Mouse (Mus musculus): Measurements from ENCODE around the gene Bloc1s5. TPM values are rescaled to one million over a fixed set of nuclear protein-coding genes. Genes with fewer than 3 reads are reported as not detected.
"Not testable (repeated sequence)": the region's sequence is repeated elsewhere in the genome, so short reads cannot be mapped to it uniquely, and the experiment has no call there.

The Bloc1s5 gene
- total RNA-seq (2022): 1 to 10 TPM; 6.0 to 7.3 (median 6.5) TPM

GRCm38 (mm10) chr13:38634800-38635269, at the start of gene Bloc1s5:
TSS of gene Bloc1s5 (minus strand) at chr13:38635109.
- DNase-seq (ENCODE audit: low spot score in 2 of 2): peak; percentile 85 to 86

- DNase-seq (ENCODE audit: low spot score in 2 of 2): no peak
These were observed 37.4 kb upstream of the Bloc1s5 start for GRCm38 (mm10) chr13:38672336-38672735.

GRCm38 (mm10) chr13:38671451-38671850, 36.5 kb upstream of the Bloc1s5 start:
- DNase-seq (ENCODE audit: low spot score in 2 of 2): not testable (repeated sequence)

- DNase-seq (ENCODE audit: low spot score in 2 of 2): no peak
These were observed 35.1 kb upstream of the Bloc1s5 start for GRCm38 (mm10) chr13:38670051-38670450.

GRCm38 (mm10) chr13:38668514-38668913, 33.6 kb upstream of the Bloc1s5 start:
- DNase-seq (ENCODE audit: low spot score in 2 of 2): no peak

GRCm38 (mm10) chr13:38664753-38665152, 29.8 kb upstream of the Bloc1s5 start:
- DNase-seq (ENCODE audit: low spot score in 2 of 2): no peak

GRCm38 (mm10) chr13:38659524-38660136, 24.7 kb upstream of the Bloc1s5 start:
- DNase-seq (ENCODE audit: low spot score in 2 of 2): no peak

GRCm38 (mm10) chr13:38658528-38659280, 23.8 kb upstream of the Bloc1s5 start, which contains the start of gene Eef1e1:
TSS of gene Eef1e1 (minus strand) at chr13:38659058.
- DNase-seq (ENCODE audit: low spot score in 2 of 2): peak; percentile 91 to 92

GRCm38 (mm10) chr13:38657865-38658264, 23.0 kb upstream of the Bloc1s5 start:
- DNase-seq (ENCODE audit: low spot score in 2 of 2): no peak

GRCm38 (mm10) chr13:38650292-38650691, 15.4 kb upstream of the Bloc1s5 start:
- no peak for DNase-seq (ENCODE audit: low spot score in 2 of 2)

- no peak for DNase-seq (ENCODE audit: low spot score in 2 of 2)
These were observed 14.2 kb upstream of the Bloc1s5 start for GRCm38 (mm10) chr13:38649069-38649468.

- DNase-seq (ENCODE audit: low spot score in 2 of 2): no peak
These were observed 6.5 kb upstream of the Bloc1s5 start for GRCm38 (mm10) chr13:38641414-38641813.

- no peak for DNase-seq (ENCODE audit: low spot score in 2 of 2)
These were observed 6.1 kb upstream of the Bloc1s5 start for GRCm38 (mm10) chr13:38640961-38641360.

- no peak for DNase-seq (ENCODE audit: low spot score in 2 of 2)
These were observed 3.8 kb upstream of the Bloc1s5 start for GRCm38 (mm10) chr13:38638694-38639093.

- no peak for DNase-seq (ENCODE audit: low spot score in 2 of 2)
These were observed 581 bp downstream of the Bloc1s5 start for GRCm38 (mm10) chr13:38634256-38634799.

- DNase-seq (ENCODE audit: low spot score in 2 of 2): no peak
These were observed 1.5 kb downstream of the Bloc1s5 start for GRCm38 (mm10) chr13:38633287-38634000.

GRCm38 (mm10) chr13:38632556-38632955, 2.4 kb downstream of the Bloc1s5 start:
- DNase-seq (ENCODE audit: low spot score in 2 of 2): no peak

- DNase-seq (ENCODE audit: low spot score in 2 of 2): no peak
These were observed 8.7 kb downstream of the Bloc1s5 start for GRCm38 (mm10) chr13:38626229-38626525.

- no peak for DNase-seq (ENCODE audit: low spot score in 2 of 2)
These were observed 9.2 kb downstream of the Bloc1s5 start for GRCm38 (mm10) chr13:38625492-38626228.

- DNase-seq (ENCODE audit: low spot score in 2 of 2): no peak
These were observed 10.5 kb downstream of the Bloc1s5 start for GRCm38 (mm10) chr13:38624292-38624902.

GRCm38 (mm10) chr13:38623296-38623695, 11.6 kb downstream of the Bloc1s5 start:
- DNase-seq (ENCODE audit: low spot score in 2 of 2): no peak

Data from gastrocnemius, adult 8-10 months (tissue).